Mouse (Mus musculus) cerebellum, adult 2 months (tissue): Measurements from ENCODE around the gene Adam15.

ENCODE experiments used
- CTCF ChIP-seq: fragments of 200-500 bp; IDR thresholded peaks from 2 replicates; pipeline ENCODE4 v1.5.1; 2011; ENCODE audit warnings: low read depth, mild to moderate bottlenecking, control low read depth, low read length, moderate library complexity, borderline replicate concordance; ENCODE audit not compliant: insufficient read depth
- POLR2A ChIP-seq: fragments of 200-500 bp; IDR thresholded peaks from 2 replicates; pipeline ENCODE4 v1.6.1; 2011; ENCODE audit warnings: low read length, control low read depth, borderline replicate concordance; ENCODE audit not compliant: insufficient read depth

- TF ChIP-seq POLR2A (no peak), CTCF (no peak)
Measured at GRCm38 (mm10) chr3:89333053-89333452, 16.7 kb downstream of the Adam15 start.
